Mouse (Mus musculus) adrenal gland, postnatal 0 days (tissue): ENCODE data around the gene Scd2. TPM values are rescaled to one million over a fixed set of nuclear protein-coding genes. Genes with fewer than 3 reads are reported as not detected.

Experiments used
- microRNA-seq: library from miRNA; unstranded; fragments of <30 nt; microRNA quantifications from one replicate; pipeline ENCODE4, GENCODE M21; 2016; ENCODE audit warnings: borderline replicate concordance; ENCODE audit not compliant: insufficient number of aligned reads
- polyA plus RNA-seq: library from polyadenylated mRNA; unstranded; fragments of >200 nt; fragmentation: Nextera tagmentation; extraction: Ambion mirVana; gene quantifications from 2 replicates; pipeline ENCODE4 v1.2.1, GENCODE M21; 2015

Scd2 gene
- polyA plus RNA-seq = 90.4 and 123 TPM in 2 replicates

DNA sequence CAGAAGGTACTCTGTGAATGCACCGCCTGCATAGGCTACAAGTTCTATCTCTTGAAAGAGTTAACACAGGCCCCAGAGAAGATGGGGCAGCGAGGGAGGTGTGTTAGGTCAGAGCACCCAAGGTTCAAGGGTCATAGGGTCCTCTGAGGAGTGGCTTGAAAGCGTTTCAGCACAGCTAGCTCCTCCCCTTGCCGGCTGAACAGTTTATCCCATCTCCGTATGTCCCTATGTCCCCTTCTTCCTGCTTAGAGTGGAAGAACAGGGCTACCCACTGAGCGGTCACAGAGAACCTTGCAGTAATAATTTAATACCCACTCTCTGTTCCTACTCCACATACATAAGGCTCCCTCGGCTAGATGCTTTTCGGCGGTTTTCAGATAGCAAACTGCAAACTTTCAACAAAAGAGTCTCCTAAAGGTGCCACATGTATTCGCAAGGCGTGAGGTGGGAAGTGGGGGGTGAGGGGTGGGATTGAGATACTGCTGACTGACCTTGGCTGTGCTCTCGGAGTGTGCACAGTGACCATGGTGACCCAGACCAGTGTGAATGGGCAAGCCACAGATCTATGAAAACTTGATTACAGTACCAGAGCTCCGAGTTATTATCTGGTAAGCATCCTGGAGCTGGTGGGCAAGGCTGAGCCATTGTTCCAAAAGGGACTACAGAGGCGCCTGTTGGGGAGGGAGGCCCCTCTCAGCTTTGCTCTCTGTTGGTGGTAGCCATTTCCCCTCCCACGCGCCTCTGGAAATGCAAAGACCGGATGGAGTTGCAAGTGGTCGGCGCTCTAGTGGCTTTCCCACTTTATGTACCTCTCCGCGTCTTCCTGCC lies at the start of gene Scd2:
Scd2 (plus strand) TSS at position 734 of the 828 bp plus-strand sequence.

GRCm38 (mm10) chr19:44332833-44333623 lies 39.6 kb downstream of the Scd2 start, which contains the start of gene Scd4:
TSS of gene Scd4 (plus strand) at chr19:44333092.

Small RNA genes lying within 50 kb of the gene (microRNA-seq; reads per million reads assigned to microRNA genes)
- 5.6 reads per million, percentile 8 among the genes with 10 or more reads in this experiment for gene Mir5114

Other genes with a start within 250 kb of the Scd2 start
- gene Erlin1, start 223.9 kb upstream of the Scd2 start, polyA plus RNA-seq = 13.4 and 15.4 TPM in 2 replicates
- gene Chuk, start 186.2 kb upstream of the Scd2 start, polyA plus RNA-seq = 22.2 and 39.3 TPM in 2 replicates
- gene Cwf19l1, start 157.8 kb upstream of the Scd2 start, polyA plus RNA-seq = 17.1 and 28.5 TPM in 2 replicates
- 126 and 150 TPM in 2 replicates for gene Bloc1s2, start 147.2 kb upstream of the Scd2 start, polyA plus RNA-seq
- not detected in 2 replicates for gene Pkd2l1, start 101.2 kb upstream of the Scd2 start, polyA plus RNA-seq
- 0.70 and 0.88 TPM in 2 replicates for gene Scd3, start 90.4 kb upstream of the Scd2 start, polyA plus RNA-seq
- gene Scd4, start 39.4 kb downstream of the Scd2 start, polyA plus RNA-seq = 0.08 and 0.16 TPM in 2 replicates
- 5.1 and 7.4 TPM in 2 replicates for gene Scd1, start 114.2 kb downstream of the Scd2 start, polyA plus RNA-seq
- gene Wnt8b, start 199.8 kb downstream of the Scd2 start, polyA plus RNA-seq = not detected in 2 replicates